Mouse (Mus musculus) small intestine, adult 2 months (tissue): ENCODE results near the gene Them7. TPM values are rescaled to one million over a fixed set of nuclear protein-coding genes. Genes with fewer than 3 reads are reported as not detected.

Experiments
- H3K27ac ChIP-seq: fragments of 200-500 bp; 2 replicates; pipeline ENCODE4 v1.5.1; 2012; ENCODE audit warnings: low read depth, low read length, control low read depth, inconsistent platforms; ENCODE audit not compliant: insufficient read depth
- H3K27me3 ChIP-seq: fragments of 200-500 bp; 2 replicates; pipeline ENCODE4 v1.6.1; 2012; ENCODE audit warnings: mild to moderate bottlenecking, moderate library complexity, low read length, inconsistent platforms; ENCODE audit not compliant: control insufficient read depth, insufficient read depth
- H3K36me3 ChIP-seq: fragments of 200-500 bp; 2 replicates; pipeline ENCODE4 v1.6.1; 2012; ENCODE audit warnings: mild to moderate bottlenecking, low read length, control low read depth, inconsistent platforms; ENCODE audit not compliant: control insufficient read depth, insufficient read depth
- H3K4me1 ChIP-seq: fragments of 200-500 bp; 2 replicates; pipeline ENCODE4 v1.6.1; 2012; ENCODE audit warnings: low read length, inconsistent platforms, mixed read lengths; ENCODE audit not compliant: control insufficient read depth, insufficient read depth, insufficient read length
- H3K4me3 ChIP-seq: fragments of 200-500 bp; 2 replicates; pipeline ENCODE4 v1.5.1; 2012; ENCODE audit warnings: low read depth, mild to moderate bottlenecking, control low read depth, inconsistent platforms, low read length, moderate library complexity
- CTCF ChIP-seq: fragments of 200-500 bp; IDR thresholded peaks from 2 replicates; pipeline ENCODE4 v1.5.1; 2012; ENCODE audit warnings: low read depth, mild to moderate bottlenecking, control low read depth, inconsistent platforms, low read length, moderate library complexity, mixed read lengths; ENCODE audit not compliant: insufficient replicate concordance, insufficient read length; ENCODE audit errors: extremely low read depth
- POLR2A ChIP-seq: fragments of 200-500 bp; IDR thresholded peaks from 2 replicates; pipeline ENCODE4 v1.6.1; 2012; ENCODE audit warnings: low read depth, mild to moderate bottlenecking, control low read depth, inconsistent platforms, low read length, moderate library complexity
- WGBS: fragments of 180-500 bp; shearing (Covaris S2); methylation state at CpG from one replicate; pipeline ENCODE4 v1.1.7; 2018; 5-methylcytosine and 5-hydroxymethylcytosine counted together
- polyA plus RNA-seq: library from polyadenylated mRNA; depleted of rRNA; stranded (reverse); fragments of >200 nt; gene quantifications from 2 replicates; pipeline ENCODE4 v1.2.3, GENCODE M21; 2012

The Them7 gene
- polyA plus RNA-seq, 1 experiment: not detected

GRCm38 (mm10) chr2:105189352-105189751, 34.8 kb upstream of the Them7 start:
- Histone ChIP-seq H3K27me3 (no peaks in the 10 kb centered on the region), H3K36me3 (no peaks in the 10 kb centered on the region), H3K27ac (no peak overlapping the region), H3K4me1 (no peaks in the 10 kb centered on the region), H3K4me3 (no peak overlapping the region)
- TF ChIP-seq CTCF: no peak
- TF ChIP-seq POLR2A: no peak
- WGBS: 29% methylated on average over 5 of the region's 5 CpGs

- no peak overlapping the region for H3K27ac ChIP-seq
- TF ChIP-seq POLR2A (no peak), CTCF (no peak)
Measured at GRCm38 (mm10) chr2:105200152-105200551, 24.0 kb upstream of the Them7 start.

GRCm38 (mm10) chr2:105206563-105207174, 17.5 kb upstream of the Them7 start:
- WGBS: 57% methylated on average over 9 of the region's 9 CpGs
- Histone ChIP-seq H3K36me3 (no peaks in the 10 kb centered on the region), H3K4me3 (no peak overlapping the region), H3K4me1 (no peaks in the 10 kb centered on the region), H3K27me3 (no peaks in the 10 kb centered on the region), H3K27ac (no peak overlapping the region)
- TF ChIP-seq POLR2A (no peak), CTCF (no peak)

More at GRCm38 (mm10) chr2:105200152-105200551, 24.0 kb upstream of the Them7 start:
- Histone ChIP-seq H3K36me3 (no peaks in the 10 kb centered on the region), H3K27me3 (no peaks in the 10 kb centered on the region), H3K4me1 (no peaks in the 10 kb centered on the region), H3K4me3 (no peak overlapping the region)
- 15% methylated on average over 8 of the region's 8 CpGs for WGBS

- TF ChIP-seq CTCF (no peak), POLR2A (no peak)
- peaks cover 11% of the 10 kb centered on the region for H3K4me1 ChIP-seq
- H3K36me3 ChIP-seq: no peaks in the 10 kb centered on the region
- H3K27ac ChIP-seq: no peak overlapping the region
- H3K4me3 ChIP-seq: no peak overlapping the region
- H3K27me3 ChIP-seq: no peaks in the 10 kb centered on the region
- 43% methylated on average over 7 of the region's 7 CpGs for WGBS
Measured at GRCm38 (mm10) chr2:105212839-105213238, 11.3 kb upstream of the Them7 start.

- Histone ChIP-seq H3K27me3 (no peaks in the 10 kb centered on the region), H3K27ac (no peak overlapping the region), H3K4me1 (peaks cover 11% of the 10 kb centered on the region), H3K36me3 (no peaks in the 10 kb centered on the region), H3K4me3 (no peak overlapping the region)
- 13% methylated on average over 8 of the region's 8 CpGs for WGBS
- TF ChIP-seq POLR2A (no peak), CTCF (no peak)
Measured at GRCm38 (mm10) chr2:105215914-105216313, 8.2 kb upstream of the Them7 start.

GRCm38 (mm10) chr2:105219229-105219628, 4.9 kb upstream of the Them7 start:
- 72% methylated on average over 5 of the region's 5 CpGs for WGBS
- H3K4me3 ChIP-seq: no peak overlapping the region
- no peak overlapping the region for H3K27ac ChIP-seq
- H3K36me3 ChIP-seq: no peaks in the 10 kb centered on the region
- peaks cover 12% of the 10 kb centered on the region for H3K4me1 ChIP-seq
- H3K27me3 ChIP-seq: 0 out of 2 replicates have a peak, but pooled peaks cover under 1% of the 10 kb centered on the region
- TF ChIP-seq CTCF (no peak), POLR2A (no peak)

GRCm38 (mm10) chr2:105219664-105220063, 4.5 kb upstream of the Them7 start:
- Histone ChIP-seq H3K4me1 (peaks cover 15% of the 10 kb centered on the region), H3K36me3 (no peaks in the 10 kb centered on the region), H3K27me3 (peaks cover 5% of the 10 kb centered on the region), H3K27ac (no peak overlapping the region), H3K4me3 (no peak overlapping the region)
- WGBS: 48% methylated on average over 8 of the region's 8 CpGs
- TF ChIP-seq CTCF: no peak
- no peak for TF ChIP-seq POLR2A
